In genomic region chr19:10191326-10191725, GRCm38 (mm10) we compare ENCODE assay signal across 8 mouse cellular contexts. TPM values are rescaled to one million over a fixed set of nuclear protein-coding genes. Genes with fewer than 3 reads are reported as not detected.
DNase-seq lines count a peak whose midpoint lies in the region; ATAC-seq and TF ChIP-seq lines count a peak whose summit lies in the region.
"Had no signal": no experiment of that assay in that cellular context is flagged by ENCODE, and none has a peak within 500 bp of the region (broad histone marks: within the 10 kb centered on the region; RNA-seq: fewer than 3 reads in every experiment).

No protein-coding gene starts in this region.

- H3K36me3 ChIP-seq in G1E (replicated peaks): peaks cover 100% of the 10 kb centered on the region
- peaks cover 93% of the 10 kb centered on the region for H3K36me3 ChIP-seq in kidney, embryonic 14.5 days (ENCODE audit: control insufficient read depth, insufficient read depth, low read length)

- no peaks in the 10 kb centered on the region for H3K9me3 ChIP-seq in G1E (replicated peaks)
- no peaks in the 10 kb centered on the region for H3K9me3 ChIP-seq in kidney, embryonic 14.5 days (ENCODE audit: control insufficient read depth, low read length)
- H3K9me3 ChIP-seq: embryonic facial prominence, embryonic 15.5 days had no signal

- H3K27ac ChIP-seq in kidney, embryonic 14.5 days (ENCODE audit: low read depth, low read length): no peak overlapping the region
- H3K27ac ChIP-seq: embryonic facial prominence, embryonic 15.5 days had no signal

- 0 out of 2 replicates have a peak, but pooled peaks have one; percentile 45 for ATAC-seq in G1E (ENCODE audit: extremely low read depth, insufficient number of reproducible peaks, low FRiP score, poor library complexity, severe bottlenecking)
- ATAC-seq in kidney, embryonic 14.5 days (ENCODE audit: low FRiP score, low TSS enrichment): no peak

- DNase-seq in layer of hippocampus, adult 9-11 months: peak; percentile 69
- DNase-seq in layer of hippocampus, adult 8-10 months (ENCODE audit: low spot score in 2 of 2): no peak
- peak; percentile 61 for DNase-seq in G1E (ENCODE audit: low spot score)
- peak; percentile 51 for DNase-seq in brain, adult 2 months (ENCODE audit: low read depth, low spot score)
- DNase-seq in lung, postnatal 4 days: peak; percentile 47 to 52
- DNase-seq in kidney, postnatal 14 days: no peak

- H3K27me3 ChIP-seq in G1E (ENCODE audit: insufficient read depth, low read length): no peaks in the 10 kb centered on the region
- no peaks in the 10 kb centered on the region for H3K27me3 ChIP-seq in kidney, embryonic 14.5 days (ENCODE audit: control insufficient read depth, insufficient read depth, low read length)
- H3K27me3 ChIP-seq: embryonic facial prominence, embryonic 15.5 days had no signal

- no peak overlapping the region for H3K9ac ChIP-seq in kidney, embryonic 14.5 days (ENCODE audit: low read depth, low read length)
- H3K9ac ChIP-seq: embryonic facial prominence, embryonic 15.5 days had no signal

- 69% methylated on average over 7 of the region's 7 CpGs for WGBS in kidney, embryonic 14.5 days

- no peak overlapping the region for H3K4me2 ChIP-seq in kidney, embryonic 14.5 days (replicated peaks; ENCODE audit: low read depth, low read length)
- H3K4me2 ChIP-seq: embryonic facial prominence, embryonic 15.5 days had no signal

- H3K4me1 ChIP-seq in G1E (ENCODE audit: insufficient read depth, low read depth, low read length): peaks cover 91% of the 10 kb centered on the region
- no peaks in the 10 kb centered on the region for H3K4me1 ChIP-seq in kidney, embryonic 14.5 days (ENCODE audit: control insufficient read depth, insufficient read depth, low read length)

- H3K4me3 ChIP-seq in G1E (ENCODE audit: low read depth, low read length): peak overlapping the region; percentile 8; the same call in 1 of the 2 replicates
- H3K4me3 ChIP-seq in kidney, embryonic 14.5 days (ENCODE audit: low read length): no peak overlapping the region
- H3K4me3 ChIP-seq: embryonic facial prominence, embryonic 15.5 days had no signal

- TF ChIP-seq CTCF in G1E (IDR thresholded peaks at IDR 0.05; ENCODE audit: low read depth, low read length): no peak

RNA-seq across cellular contexts. Expression of gene Fads1, which starts 8.6 kb away (rescaled TPM):
- total RNA-seq in layer of hippocampus, adult 8-10 months (2022): 100 to 1,000 TPM; 188 to 213 (median 199) TPM
- total RNA-seq in G1E (2014; fragmentation: Nextera tagmentation) (366 and 403 TPM in 2 replicates), G1E (2017) (143 and 145 TPM in 2 replicates)
- polyA plus RNA-seq in G1E (2012): 298 and 307 TPM in 2 replicates
- polyA plus RNA-seq in kidney, embryonic 14.5 days (2014; fragmentation: Nextera tagmentation; extraction: Ambion mirVana): 51.3 and 94.3 TPM in 2 replicates

RNA-seq across cellular contexts. Expression of gene Tmem258, which starts 12.5 kb away (rescaled TPM):
- total RNA-seq in layer of hippocampus, adult 8-10 months (2022): 10 to 100 TPM; 73.3 to 92.9 (median 81.3) TPM
- total RNA-seq in G1E (2014; fragmentation: Nextera tagmentation) (24.2 and 40.3 TPM in 2 replicates), G1E (2017) (178 and 219 TPM in 2 replicates)
- polyA plus RNA-seq in G1E (2012): 13.9 and 20.3 TPM in 2 replicates
- 467 and 649 TPM in 2 replicates for polyA plus RNA-seq in kidney, embryonic 14.5 days (2014; fragmentation: Nextera tagmentation; extraction: Ambion mirVana)

RNA-seq across cellular contexts. Expression of gene Fen1, which starts 12.6 kb away (rescaled TPM):
- total RNA-seq in layer of hippocampus, adult 8-10 months (2022): 10 to 100 TPM in 2 of 4 experiments, 1 to 10 TPM in 2; 8.9 to 12.2 (median 9.9) TPM
- total RNA-seq in G1E (2014; fragmentation: Nextera tagmentation): 23.1 and 30.8 TPM in 2 replicates
- 167 and 180 TPM in 2 replicates for total RNA-seq in G1E (2017)
- polyA plus RNA-seq in G1E (2012): 51.2 and 86.3 TPM in 2 replicates
- 92.9 and 99.2 TPM in 2 replicates for polyA plus RNA-seq in kidney, embryonic 14.5 days (2014; fragmentation: Nextera tagmentation; extraction: Ambion mirVana)

RNA-seq across cellular contexts. Expression of gene Myrf, which starts 49.2 kb away (rescaled TPM):
- 10 to 100 TPM; 31.6 to 37.2 (median 36.7) TPM for total RNA-seq in layer of hippocampus, adult 8-10 months (2022)
- total RNA-seq in G1E (2014; fragmentation: Nextera tagmentation) (not detected in 2 replicates), G1E (2017) (0.12 and 0.22 TPM in 2 replicates)
- not detected in 2 replicates for polyA plus RNA-seq in G1E (2012)
- 3.9 and 6.4 TPM in 2 replicates for polyA plus RNA-seq in kidney, embryonic 14.5 days (2014; fragmentation: Nextera tagmentation; extraction: Ambion mirVana)

Comparison
In these comparisons a context has a peak if more than half of its experiments do, and no peak if none do; other contexts are left out.
1. DNase-seq: peak in layer of hippocampus, adult 9-11 months (single experiment), G1E (single experiment), brain, adult 2 months (single experiment) and lung, postnatal 4 days (2 of 2); none in layer of hippocampus, adult 8-10 months (0 of 2) and kidney, postnatal 14 days (single experiment).